Mouse (Mus musculus) thymus, adult 2 months (tissue): ENCODE measurements around the gene Pvalb. TPM values are rescaled to one million over a fixed set of nuclear protein-coding genes. Genes with fewer than 3 reads are reported as not detected.

Source experiments
- DNase-seq: peaks from one replicate; pipeline ENCODE4 v3.0.0; 2021
- H3K27ac ChIP-seq: fragments of 200-500 bp; 2 replicates; pipeline ENCODE4 v1.5.1; 2012; ENCODE audit warnings: low read length, control low read depth; ENCODE audit not compliant: control insufficient read depth, insufficient read depth
- H3K27me3 ChIP-seq: fragments of 200-500 bp; 2 replicates; pipeline ENCODE4 v1.6.1; 2012; ENCODE audit warnings: mild to moderate bottlenecking, low read length, moderate library complexity, mixed read lengths; ENCODE audit not compliant: control insufficient read depth, insufficient read depth
- H3K36me3 ChIP-seq: fragments of 200-500 bp; 2 replicates; pipeline ENCODE4 v1.6.1; 2012; ENCODE audit warnings: mild to moderate bottlenecking, low read length, moderate library complexity; ENCODE audit not compliant: control insufficient read depth, insufficient read depth
- H3K4me1 ChIP-seq: fragments of 200-500 bp; replicated peaks from 2 replicates; pipeline ENCODE4 v1.6.1; 2012; ENCODE audit warnings: low read length; ENCODE audit not compliant: control insufficient read depth, insufficient read depth
- H3K4me3 ChIP-seq: fragments of 200-500 bp; 2 replicates; pipeline ENCODE4 v1.5.1; 2012; ENCODE audit warnings: mild to moderate bottlenecking, low read length, control low read depth, moderate library complexity; ENCODE audit not compliant: control insufficient read depth, insufficient read depth
- CTCF ChIP-seq: fragments of 200-500 bp; IDR thresholded peaks from 2 replicates; pipeline ENCODE4 v1.5.1; 2012; ENCODE audit warnings: mild to moderate bottlenecking, control low read depth, low read length, moderate library complexity, borderline replicate concordance; ENCODE audit not compliant: control insufficient read depth, poor library complexity, insufficient read depth; ENCODE audit errors: extremely low read depth
- POLR2A ChIP-seq: fragments of 200-500 bp; IDR thresholded peaks from 2 replicates; pipeline ENCODE4 v1.6.1; 2012; ENCODE audit warnings: mild to moderate bottlenecking, low read length, control low read depth, moderate library complexity; ENCODE audit not compliant: control insufficient read depth, poor library complexity, insufficient read depth; ENCODE audit errors: extremely low read depth
- WGBS: fragments of 180-500 bp; shearing (Covaris S2); methylation state at CpG from one replicate; pipeline ENCODE4 v1.1.7; 2018; 5-methylcytosine and 5-hydroxymethylcytosine counted together
- polyA plus RNA-seq: library from polyadenylated mRNA; depleted of rRNA; stranded (reverse); fragments of >200 nt; gene quantifications from 2 replicates; pipeline ENCODE4 v1.2.3, GENCODE M21; 2012

Gene Pvalb
- polyA plus RNA-seq, 1 experiment = 0.71 TPM

- TF ChIP-seq POLR2A (no peak), CTCF (no peak)
- H3K4me1 ChIP-seq = peaks cover 24% of the 10 kb centered on the region
Observed at GRCm38 (mm10) chr15:78243774-78244173, 37.6 kb upstream of the Pvalb start.

DNA sequence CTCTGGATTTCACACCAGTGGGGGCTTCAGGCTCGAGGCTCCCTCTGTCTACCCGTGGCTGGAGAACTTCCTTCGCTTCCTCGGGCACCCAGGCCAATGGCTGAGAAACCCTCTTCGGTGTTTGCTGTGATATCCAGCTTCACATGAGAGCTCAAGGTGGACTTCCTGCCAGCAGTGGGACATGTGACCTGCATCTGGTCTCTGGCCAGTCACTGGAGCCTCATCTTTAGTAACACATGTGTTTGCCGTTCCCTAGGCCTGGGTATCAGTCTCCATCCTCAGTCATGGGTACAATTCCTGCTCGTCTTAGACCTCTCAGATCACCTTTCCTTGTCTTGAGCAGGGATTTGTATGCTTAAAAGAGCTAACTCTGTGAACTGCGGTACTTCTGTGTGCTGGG is 36.9 kb upstream of the Pvalb start:
- H3K27ac ChIP-seq = no peak overlapping the region
- WGBS = 91% methylated on average over 8 of the region's 8 CpGs
- H3K27me3 ChIP-seq = no peaks in the 10 kb centered on the region
- H3K36me3 ChIP-seq = no peaks in the 10 kb centered on the region
- TF ChIP-seq POLR2A = no peak
- no peak overlapping the region for H3K4me3 ChIP-seq
- DNase-seq = no peak
- H3K4me1 ChIP-seq = peaks cover 17% of the 10 kb centered on the region

More at GRCm38 (mm10) chr15:78243774-78244173, 37.6 kb upstream of the Pvalb start:
- Histone ChIP-seq H3K4me3 (no peak overlapping the region), H3K27ac (no peak overlapping the region), H3K27me3 (no peaks in the 10 kb centered on the region), H3K36me3 (no peaks in the 10 kb centered on the region)
- DNase-seq = no peak
- WGBS = 74% methylated on average over 6 of the region's 6 CpGs

DNA sequence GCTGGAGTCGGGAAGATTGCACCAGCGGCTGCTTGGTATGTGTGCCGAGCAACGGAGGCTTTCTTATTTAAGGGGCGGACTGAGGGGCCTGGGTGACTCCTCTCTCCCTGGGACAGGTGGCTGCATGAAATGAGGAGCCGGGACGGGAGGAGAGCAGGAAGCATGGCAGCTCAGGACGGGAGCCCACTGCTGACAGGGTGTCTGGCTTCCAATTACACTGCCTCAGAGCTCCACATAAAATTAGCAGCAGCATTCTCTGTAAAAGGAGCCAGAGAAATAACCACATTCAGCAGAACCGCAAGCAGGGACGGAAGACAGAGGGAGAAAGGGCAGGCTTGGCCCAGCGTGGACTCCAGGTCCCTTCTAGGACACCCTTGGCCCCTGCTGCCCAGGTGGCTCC is 35.1 kb upstream of the Pvalb start:
- Histone ChIP-seq H3K36me3 (no peaks in the 10 kb centered on the region), H3K4me1 (peaks cover 10% of the 10 kb centered on the region), H3K4me3 (no peak overlapping the region), H3K27ac (no peak overlapping the region), H3K27me3 (no peaks in the 10 kb centered on the region)
- 86% methylated on average over 11 of the region's 11 CpGs for WGBS
- TF ChIP-seq POLR2A = no peak
- TF ChIP-seq CTCF = no peak
- no peak for DNase-seq

- no peak overlapping the region for H3K4me3 ChIP-seq
- no peaks in the 10 kb centered on the region for H3K27me3 ChIP-seq
- no peak for TF ChIP-seq CTCF
- TF ChIP-seq POLR2A = no peak
- no peak for DNase-seq
- 81% methylated on average over 14 of the region's 14 CpGs for WGBS
- H3K36me3 ChIP-seq = no peaks in the 10 kb centered on the region
- no peak overlapping the region for H3K27ac ChIP-seq
- H3K4me1 ChIP-seq = peaks cover 10% of the 10 kb centered on the region
Observed at GRCm38 (mm10) chr15:78239956-78240617, 33.9 kb upstream of the Pvalb start.

DNA sequence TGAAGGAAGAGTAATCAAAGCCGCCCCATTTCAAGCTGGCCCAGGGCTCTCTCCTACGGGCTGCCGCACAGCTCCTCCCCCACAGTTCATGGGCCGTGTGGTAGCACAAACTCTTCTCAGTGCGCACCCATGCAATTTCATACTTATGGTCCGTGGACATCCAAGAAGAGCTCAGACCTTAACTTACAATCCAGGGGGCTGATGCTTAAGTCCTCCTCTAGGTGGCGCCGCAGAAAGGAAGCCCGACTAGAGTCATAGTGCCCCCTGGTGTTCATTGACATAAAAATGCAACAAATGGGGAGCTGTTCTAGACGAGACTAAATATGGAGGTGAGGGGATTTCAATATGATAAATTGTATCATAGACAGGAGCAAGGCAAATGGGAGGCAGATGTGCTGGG is 33.3 kb upstream of the Pvalb start:
- 14% methylated on average over 10 of the region's 10 CpGs for WGBS
- Histone ChIP-seq H3K4me1 (peaks cover 5% of the 10 kb centered on the region), H3K27ac (no peak overlapping the region), H3K36me3 (no peaks in the 10 kb centered on the region), H3K27me3 (no peaks in the 10 kb centered on the region), H3K4me3 (no peak overlapping the region)
- DNase-seq = peak; percentile 70
- peak; percentile 63; the same call in 1 of the 2 replicates for TF ChIP-seq CTCF
- no peak for TF ChIP-seq POLR2A

DNA sequence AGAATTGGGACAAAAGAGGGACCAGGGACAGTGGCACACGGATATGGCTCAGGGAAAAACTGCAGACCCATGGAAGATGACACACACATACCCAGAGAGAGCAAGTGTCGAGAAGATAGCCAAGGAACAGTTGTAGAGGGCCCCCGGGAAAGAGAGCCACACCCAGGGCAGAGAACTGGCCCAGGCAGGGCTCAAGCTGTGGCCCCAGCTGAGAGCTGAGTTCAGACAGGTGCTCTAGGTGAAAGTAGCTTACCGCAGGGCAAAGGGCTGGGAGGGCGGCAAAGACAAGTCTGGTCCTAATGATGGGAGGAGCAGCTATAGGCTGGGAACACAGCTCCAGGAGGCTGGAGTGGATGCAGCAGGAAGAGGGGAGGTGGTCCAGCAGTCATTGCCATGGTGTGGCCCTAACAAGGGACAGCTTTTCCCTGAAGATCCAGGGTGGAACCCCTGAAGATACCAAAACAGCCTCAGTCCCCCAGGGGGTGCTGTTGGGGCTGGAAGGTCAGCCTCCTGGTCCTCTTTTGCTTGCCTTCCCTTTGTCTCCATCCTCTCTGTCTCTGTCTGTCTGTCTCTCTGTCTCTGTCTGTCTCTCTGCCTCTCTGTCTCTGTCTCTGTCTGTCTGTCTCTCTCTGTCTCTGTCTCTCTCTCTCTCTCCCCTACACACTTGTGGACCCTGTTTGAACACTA is 28.8 kb upstream of the Pvalb start:
- 89% methylated on average over 5 of the region's 5 CpGs for WGBS
- H3K4me3 ChIP-seq = no peak overlapping the region
- no peak for TF ChIP-seq CTCF
- no peak for TF ChIP-seq POLR2A

More for the DNA sequence above, 28.8 kb upstream of the Pvalb start:
- Histone ChIP-seq H3K36me3 (no peaks in the 10 kb centered on the region), H3K4me1 (no peaks in the 10 kb centered on the region), H3K27me3 (no peaks in the 10 kb centered on the region), H3K27ac (no peak overlapping the region)
- no peak for DNase-seq
